Mouse (Mus musculus) ZHBTc4 (cell line): ENCODE measurements around the gene Sh3bgrl.
"Not testable (repeated sequence)": the region's sequence is repeated elsewhere in the genome, so short reads cannot be mapped to it uniquely, and the experiment has no call there.

Source experiments
- DNase-seq: peaks from one replicate; pipeline ENCODE4 v3.0.0-alpha.2; 2011; ENCODE audit warnings: low read depth, low spot score

Sh3bgrl gene

GRCm38 (mm10) chrX:109095245-109096242, at the start of gene Sh3bgrl:
Gene Sh3bgrl (plus strand): TSS chrX:109095365.
- DNase-seq = peak; percentile 78

GRCm38 (mm10) chrX:109047773-109048172, 47.4 kb upstream of the Sh3bgrl start:
- DNase-seq = no peak

GRCm38 (mm10) chrX:109071719-109072118, 23.4 kb upstream of the Sh3bgrl start:
- DNase-seq = no peak

GRCm38 (mm10) chrX:109075716-109076115, 19.4 kb upstream of the Sh3bgrl start:
- no peak for DNase-seq

GRCm38 (mm10) chrX:109076355-109076754, 18.8 kb upstream of the Sh3bgrl start:
- DNase-seq = peak; percentile 18

GRCm38 (mm10) chrX:109079354-109079753, 15.8 kb upstream of the Sh3bgrl start:
- DNase-seq = not testable (repeated sequence)

GRCm38 (mm10) chrX:109087073-109087472, 8.1 kb upstream of the Sh3bgrl start:
- no peak for DNase-seq

- no peak for DNase-seq
Observed at GRCm38 (mm10) chrX:109094800-109095199, 365 bp upstream of the Sh3bgrl start.

- DNase-seq = no peak
Observed at GRCm38 (mm10) chrX:109098511-109098910, 3.3 kb downstream of the Sh3bgrl start.

GRCm38 (mm10) chrX:109100441-109100840, 5.3 kb downstream of the Sh3bgrl start:
- DNase-seq = no peak

- no peak for DNase-seq
Observed at GRCm38 (mm10) chrX:109108117-109108805, 13.1 kb downstream of the Sh3bgrl start.

GRCm38 (mm10) chrX:109112885-109113284, 17.7 kb downstream of the Sh3bgrl start:
- DNase-seq = no peak

GRCm38 (mm10) chrX:109113401-109114280, 18.5 kb downstream of the Sh3bgrl start:
- DNase-seq = no peak

GRCm38 (mm10) chrX:109119829-109120826, 25.0 kb downstream of the Sh3bgrl start:
- no peak for DNase-seq

- DNase-seq = no peak
Observed at GRCm38 (mm10) chrX:109121161-109121560, 26.0 kb downstream of the Sh3bgrl start.

GRCm38 (mm10) chrX:109122670-109123069, 27.5 kb downstream of the Sh3bgrl start:
- DNase-seq = no peak

- no peak for DNase-seq
Observed at GRCm38 (mm10) chrX:109123762-109124161, 28.6 kb downstream of the Sh3bgrl start.

- no peak for DNase-seq
Observed at GRCm38 (mm10) chrX:109126847-109127246, 31.7 kb downstream of the Sh3bgrl start.

- DNase-seq = no peak
Observed at GRCm38 (mm10) chrX:109127551-109128088, 32.5 kb downstream of the Sh3bgrl start.

- no peak for DNase-seq
Observed at GRCm38 (mm10) chrX:109130066-109130465, 34.9 kb downstream of the Sh3bgrl start.
